Mouse (Mus musculus): ENCODE measurements around the gene Sema7a. TPM values are rescaled to one million over a fixed set of nuclear protein-coding genes. Genes with fewer than 3 reads are reported as not detected.

Gene Sema7a
- total RNA-seq, 4 experiments from 2014 or later: 5.9 to 11.0 (median 7.8) TPM

DNA sequence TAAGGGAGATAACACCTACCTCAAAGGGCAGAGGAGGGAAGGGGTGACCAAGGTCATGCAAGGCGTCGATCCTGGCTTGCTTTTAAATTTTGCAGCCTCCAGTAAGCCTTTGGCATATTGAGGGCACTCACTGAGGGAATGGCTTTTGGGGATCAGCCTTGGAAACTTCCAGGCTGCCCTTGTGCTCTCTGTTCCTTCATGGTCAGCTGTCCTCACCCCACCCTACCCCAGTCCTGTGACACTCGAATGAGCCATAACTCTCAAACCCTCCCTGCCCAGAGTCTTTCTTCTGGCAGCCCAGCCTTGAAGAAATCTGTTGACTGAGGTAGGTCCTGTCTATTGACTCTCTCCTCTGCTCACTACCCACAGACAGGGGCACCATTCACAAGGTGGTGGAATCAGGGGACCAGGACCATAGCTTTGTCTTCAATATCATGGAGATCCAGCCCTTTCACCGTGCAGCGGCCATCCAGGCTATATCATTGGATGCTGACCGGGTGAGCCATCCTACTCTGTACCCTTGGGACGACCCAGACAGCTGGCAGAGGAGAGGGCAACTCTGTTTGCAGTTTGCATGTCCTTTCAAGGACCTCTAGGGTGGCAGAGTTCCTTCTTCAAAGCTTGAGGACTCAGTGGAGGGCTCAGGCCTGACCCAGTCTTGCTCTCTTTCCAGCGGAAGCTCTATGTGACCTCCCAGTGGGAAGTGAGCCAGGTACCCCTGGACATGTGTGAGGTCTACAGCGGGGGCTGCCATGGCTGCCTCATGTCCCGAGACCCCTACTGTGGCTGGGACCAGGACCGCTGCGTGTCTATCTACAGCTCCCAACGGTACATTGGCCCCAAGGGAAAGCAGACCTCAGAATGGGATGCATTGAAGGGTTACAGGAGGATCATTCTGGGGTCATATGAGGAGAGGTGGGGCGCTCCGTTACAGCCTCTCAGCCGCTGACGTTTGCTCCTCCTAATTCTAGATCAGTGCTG lies 20.3 kb downstream of the Sema7a start:
- no peak for DNase-seq (ENCODE audit: low spot score in 2 of 2)

DNA sequence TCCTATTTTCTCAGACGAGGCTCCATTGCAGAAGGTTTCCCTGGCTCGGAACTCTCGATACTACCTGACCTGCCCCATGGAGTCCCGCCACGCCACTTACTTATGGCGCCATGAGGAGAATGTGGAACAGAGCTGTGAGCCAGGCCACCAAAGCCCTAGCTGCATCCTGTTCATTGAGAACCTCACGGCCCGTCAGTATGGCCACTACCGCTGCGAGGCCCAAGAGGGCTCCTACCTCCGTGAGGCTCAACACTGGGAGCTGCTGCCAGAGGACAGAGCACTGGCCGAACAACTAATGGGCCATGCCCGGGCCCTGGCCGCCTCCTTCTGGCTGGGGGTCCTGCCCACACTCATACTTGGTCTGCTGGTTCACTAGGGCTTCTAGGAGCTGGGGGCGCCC lies 21.3 kb downstream of the Sema7a start:
- no peak for DNase-seq (ENCODE audit: low spot score in 2 of 2)

DNA sequence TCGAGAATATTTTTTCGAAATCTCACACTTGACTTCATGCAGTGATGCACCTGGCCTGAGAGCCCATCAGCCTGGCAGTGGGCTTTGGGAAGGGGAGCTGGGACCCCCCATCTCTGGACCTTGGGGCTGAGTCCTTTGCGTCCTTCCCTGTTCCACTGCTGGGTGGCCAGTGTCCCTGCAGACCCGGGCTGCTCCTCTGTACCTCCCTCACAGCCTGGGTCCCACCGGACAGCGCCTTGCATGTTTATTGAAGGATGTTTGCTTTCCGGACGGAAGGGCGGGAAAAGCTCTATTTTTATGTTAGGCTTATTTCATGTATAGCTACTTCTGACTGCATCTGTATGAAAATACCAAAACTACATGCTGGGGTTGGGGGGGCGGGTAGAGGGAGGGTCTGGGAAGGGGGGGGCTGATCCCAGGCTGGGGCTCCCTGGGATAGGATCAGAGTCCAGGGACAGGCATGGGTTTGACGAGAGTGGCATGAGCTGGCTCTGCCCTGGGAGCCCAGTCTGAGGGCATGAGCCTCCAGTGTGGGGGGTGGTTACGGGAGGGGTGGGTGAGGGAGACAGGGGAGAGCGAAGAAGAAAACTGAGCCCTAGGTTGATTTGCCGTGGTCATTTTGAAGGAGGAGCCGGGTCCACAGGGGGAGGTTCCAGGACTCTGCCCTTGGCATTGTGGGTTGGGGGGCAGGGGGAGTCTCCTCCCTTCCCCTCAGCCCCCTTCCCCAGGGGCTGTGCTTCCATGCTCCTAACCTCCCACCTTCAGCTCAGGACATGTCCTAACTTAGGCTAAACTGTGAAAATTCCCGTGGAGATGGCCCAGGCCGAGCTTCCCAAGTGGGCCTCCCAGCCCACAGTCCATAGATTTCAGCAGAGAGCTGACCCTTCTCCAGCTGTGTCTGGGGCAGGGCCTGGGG lies 22.2 kb downstream of the Sema7a start:
- DNase-seq (ENCODE audit: low spot score in 2 of 2): no peak

DNA sequence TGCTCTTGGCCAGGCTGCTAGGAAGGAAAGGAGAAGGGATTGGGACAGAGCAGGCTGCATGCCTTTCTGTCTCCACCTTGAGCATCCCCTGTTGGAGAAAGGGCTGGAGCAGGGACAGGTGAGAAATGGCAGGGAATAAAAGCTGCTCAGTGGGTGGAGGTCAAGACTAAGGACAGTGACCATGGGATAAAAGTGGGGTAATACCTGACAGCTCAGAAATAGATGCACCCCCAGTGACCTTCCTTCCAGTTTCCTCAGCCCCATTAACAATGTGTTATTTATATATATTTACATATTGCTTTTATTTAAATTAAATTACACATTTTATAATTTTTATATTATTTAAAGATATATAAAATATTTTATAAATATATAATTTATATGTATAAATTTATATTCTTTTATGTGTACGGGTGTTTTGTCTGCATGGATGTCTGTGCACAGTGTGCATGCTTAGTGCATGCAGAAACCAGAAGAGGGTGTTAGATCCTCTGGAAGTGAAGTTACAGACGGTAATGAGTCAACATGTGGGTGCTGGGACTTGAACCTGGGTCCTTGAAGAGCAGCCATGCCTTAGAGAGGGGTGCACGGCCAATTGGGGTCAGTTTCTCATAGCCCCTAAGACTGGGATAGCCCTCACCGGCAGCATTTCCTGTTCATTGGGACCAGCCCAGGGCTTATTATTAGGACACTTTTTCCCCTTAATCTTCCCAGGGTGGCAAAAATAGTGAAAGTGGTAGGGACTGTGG lies 23.5 kb downstream of the Sema7a start:
- DNase-seq (ENCODE audit: low spot score in 2 of 2): no peak

DNA sequence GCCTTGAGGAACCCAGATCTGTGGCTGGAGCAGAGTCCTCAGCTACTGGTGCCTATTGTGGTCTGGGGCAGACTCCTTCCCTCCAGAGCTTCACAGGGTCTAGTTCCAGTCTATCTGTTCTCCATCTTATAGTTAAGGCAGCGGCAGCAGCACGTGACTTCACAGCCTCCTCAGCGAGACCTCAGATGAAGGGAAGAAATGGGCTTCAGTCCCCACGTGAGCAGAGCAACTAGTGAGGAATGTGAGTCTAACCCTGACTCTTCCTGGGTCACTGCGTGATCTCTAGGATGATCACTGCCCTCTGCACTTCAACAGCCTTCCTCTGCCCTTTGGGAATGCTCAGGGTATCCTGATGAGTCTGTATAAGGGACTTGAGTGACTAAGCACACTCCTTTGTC lies 24.1 kb downstream of the Sema7a start:
- no peak for DNase-seq (ENCODE audit: low spot score in 2 of 2)

DNA sequence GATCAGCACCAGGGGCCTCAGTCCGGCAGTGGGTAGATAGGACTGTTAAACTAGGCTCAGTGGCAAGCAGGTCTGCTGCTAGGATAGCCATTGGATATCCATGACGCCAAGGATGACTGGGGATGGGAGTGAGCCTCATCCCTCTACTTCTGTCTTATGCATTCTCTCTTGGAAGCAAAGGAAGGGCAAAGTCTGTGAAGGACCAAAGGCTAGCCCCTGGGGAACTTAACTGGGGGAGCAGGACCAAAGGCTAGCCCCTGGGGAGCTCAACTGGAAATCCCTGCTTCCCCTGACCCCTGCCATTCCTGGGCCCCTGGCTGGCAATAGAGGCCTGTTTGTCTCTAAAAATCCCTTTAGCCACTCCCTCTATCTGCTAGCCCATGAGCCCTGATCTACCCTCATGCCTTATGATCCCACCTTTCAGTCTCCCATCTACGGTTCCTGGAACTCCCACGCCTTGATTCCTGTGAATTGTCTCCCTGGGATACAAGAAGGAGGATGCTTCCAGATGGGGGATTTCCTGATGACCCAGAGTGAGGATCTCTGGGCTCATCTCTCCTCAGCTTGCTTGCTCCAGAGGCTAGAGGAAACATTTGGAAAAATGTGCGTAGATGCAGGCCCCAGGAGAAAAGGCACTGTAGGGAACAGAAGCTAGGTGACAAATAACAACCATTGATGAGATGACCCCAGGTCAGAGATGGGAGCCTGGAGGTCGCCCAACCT lies 24.8 kb downstream of the Sema7a start:
- no peak for DNase-seq (ENCODE audit: low spot score in 2 of 2)

DNA sequence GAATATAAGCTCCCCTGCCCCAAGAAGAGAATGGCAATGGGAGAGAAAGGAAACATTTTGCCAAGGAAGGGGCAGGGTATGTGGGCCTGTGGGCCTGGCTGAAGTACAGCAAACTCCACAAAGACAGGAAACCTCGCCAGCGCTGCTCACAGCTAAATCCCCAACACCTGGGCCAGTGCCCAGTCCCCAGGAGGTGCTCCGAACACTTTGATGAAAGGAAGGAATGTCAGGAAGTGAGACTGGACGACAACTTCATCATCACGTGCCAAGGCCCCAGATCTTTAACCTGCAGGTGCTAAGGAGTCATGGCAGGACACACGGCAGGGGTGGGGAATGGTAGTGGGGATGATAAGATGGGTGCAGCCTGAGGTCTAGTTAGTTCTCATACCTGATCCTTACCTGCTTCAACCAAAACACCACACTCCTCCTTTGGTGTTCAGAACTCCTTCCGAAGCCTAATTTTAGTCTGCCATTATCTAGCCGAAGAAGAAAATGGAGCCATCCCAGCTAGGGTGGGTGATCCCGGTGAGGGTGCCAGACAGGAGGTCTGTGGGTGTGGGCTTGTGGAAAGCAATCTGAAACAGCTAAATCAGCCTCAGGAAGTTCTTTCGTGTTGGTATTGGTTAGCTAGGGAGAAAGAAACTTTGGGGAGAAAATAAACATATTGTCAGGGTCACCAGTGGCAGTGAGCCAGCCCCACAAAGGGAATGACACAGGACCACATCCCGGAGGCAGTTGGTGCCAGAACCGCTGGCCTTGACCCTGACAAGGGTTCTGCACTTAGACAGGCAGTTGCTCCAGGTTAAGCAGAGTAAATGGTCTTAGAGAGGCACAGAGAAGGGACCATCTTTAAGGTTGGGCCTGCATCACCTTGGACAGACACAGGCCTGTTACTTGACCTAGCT lies 25.6 kb downstream of the Sema7a start:
- no peak for DNase-seq (ENCODE audit: low spot score in 2 of 2)

DNA sequence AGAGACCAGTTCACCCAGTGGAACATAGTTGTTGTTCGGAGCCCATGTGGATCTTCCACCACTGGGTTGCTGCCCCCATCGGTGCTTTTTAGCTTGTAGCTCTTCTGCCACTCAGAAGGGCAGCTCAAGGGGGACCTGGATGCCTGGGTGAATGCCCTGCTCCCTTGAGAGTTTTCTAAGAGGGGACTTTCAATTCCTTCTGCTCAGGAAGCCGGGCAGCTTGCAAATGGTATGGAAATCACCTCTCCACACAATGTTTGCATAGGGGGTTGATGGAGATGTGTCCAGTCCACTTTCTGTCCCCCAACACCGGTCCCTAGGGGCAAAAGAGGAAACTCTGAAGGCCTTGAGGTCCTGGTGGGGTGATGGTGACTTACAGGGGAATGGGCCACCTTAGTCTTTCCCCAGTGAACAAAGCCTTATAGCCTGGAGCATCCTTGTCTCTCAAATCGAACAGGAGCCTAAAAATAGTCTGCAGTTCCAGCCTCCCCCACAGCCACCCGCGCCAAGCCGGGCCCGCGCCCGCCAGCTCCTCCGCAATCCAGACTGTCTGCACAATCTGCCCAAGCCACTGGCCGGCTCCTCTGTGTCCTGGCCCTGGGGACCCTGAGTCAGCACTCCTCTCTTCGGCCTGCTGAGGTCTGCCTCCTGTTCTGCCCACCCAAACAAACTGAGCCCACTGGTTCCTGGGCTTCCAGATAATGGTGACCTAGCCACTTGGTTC lies 27.5 kb downstream of the Sema7a start:
- DNase-seq (ENCODE audit: low spot score in 2 of 2): peak; percentile 61 to 65

DNA sequence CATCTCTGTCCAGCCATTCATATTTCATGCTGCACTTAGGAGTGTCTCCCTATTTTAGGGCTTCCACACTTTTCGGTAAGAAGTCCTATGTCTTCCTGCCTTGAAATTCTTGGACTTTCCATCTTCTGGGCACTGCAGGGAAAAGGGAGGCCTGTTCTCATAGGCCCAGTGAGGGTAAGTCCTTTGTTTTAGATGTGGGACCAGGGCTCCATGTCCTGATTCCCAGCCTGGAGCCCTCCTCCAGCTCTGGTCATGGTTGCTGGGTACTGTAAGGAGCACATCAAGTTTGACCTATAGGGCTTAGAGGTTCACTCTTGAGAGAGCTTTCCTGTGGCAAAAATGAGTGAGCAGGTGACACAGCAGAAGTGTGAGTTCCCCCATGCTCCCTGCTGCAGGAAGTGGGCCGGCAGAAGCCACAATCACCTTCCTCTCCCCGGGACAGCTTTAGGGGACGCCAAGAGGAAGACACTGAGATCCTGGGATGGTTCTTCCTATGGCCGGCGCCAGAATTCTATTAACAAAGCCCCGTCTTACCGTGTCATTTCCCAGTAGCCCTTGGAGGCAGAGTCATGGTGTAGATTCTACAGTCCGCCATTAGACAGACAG lies 28.4 kb downstream of the Sema7a start:
- DNase-seq (ENCODE audit: low spot score in 2 of 2): no peak

DNA sequence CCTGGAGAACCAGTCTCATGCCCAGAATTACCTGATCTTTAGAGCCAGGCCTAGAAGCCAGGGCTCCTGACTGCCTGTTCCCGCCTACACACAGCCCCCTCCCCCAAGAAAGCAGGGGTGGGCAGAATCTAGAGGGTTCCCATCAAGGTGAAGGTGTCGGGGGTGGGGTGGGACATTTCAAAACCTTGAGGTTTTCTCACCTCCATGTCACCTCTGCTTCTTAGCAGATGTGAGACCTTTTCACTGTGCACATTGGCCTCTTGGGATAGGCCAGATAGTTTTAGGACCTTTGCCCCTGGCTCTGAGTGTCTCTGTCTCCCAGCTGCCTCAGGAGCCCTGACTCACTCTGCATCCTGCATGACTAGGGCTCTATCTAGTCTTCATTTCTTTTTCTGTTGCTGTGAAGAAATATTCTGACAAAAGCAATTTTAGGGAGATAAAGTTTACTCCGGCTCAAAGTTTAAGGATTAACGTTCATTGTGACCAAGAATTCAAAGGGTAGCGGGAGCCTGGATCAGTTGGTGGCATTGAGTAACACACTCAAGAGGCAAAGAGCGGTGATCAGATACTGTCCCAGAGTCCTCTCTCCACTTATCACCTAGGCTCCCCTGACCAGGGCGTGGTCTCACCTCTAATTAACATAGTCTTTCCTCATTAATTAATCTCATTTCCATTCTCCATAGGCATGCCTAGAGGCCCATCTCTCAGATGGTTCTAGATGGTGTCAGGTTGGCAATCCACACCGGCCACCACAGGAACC lies 29.1 kb downstream of the Sema7a start:
- no peak for DNase-seq (ENCODE audit: low spot score in 2 of 2)

DNA sequence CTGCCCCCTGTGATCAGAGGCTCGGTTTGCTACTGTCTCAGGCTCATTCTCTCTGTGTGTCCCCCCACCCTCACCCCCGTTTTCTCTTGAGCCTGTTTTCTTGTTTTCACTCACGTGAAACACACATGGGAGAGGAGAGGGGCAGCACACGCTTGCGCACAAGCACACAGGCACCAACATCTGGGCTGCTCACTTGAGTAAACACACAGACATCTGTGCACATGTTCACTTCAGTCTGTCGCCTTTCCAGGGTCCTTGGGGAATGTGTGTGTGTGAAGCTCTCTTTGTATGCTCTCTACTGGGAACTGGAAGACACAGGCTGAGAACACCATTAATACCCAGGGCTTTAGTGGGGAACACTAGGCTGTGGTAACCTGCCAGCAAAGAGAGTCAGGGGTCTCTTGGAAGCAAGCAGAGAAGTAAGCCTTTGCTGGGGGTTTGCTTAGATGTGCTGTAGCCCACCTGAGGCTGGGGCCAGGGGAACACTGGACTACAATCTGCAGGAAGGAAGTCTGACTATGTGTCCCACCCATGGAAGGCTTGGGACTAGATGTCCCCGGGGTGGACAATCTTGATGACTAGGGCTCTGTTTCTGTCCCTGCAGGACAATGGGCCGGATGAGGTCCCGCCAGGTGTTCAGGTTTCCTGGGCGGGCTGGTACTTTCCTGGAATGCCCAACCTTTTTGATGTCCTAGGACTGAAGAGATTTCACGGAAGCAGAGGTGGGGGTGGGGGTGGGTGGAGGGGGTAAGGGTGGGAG lies 30.0 kb downstream of the Sema7a start:
- DNase-seq (ENCODE audit: low spot score in 2 of 2): no peak

DNA sequence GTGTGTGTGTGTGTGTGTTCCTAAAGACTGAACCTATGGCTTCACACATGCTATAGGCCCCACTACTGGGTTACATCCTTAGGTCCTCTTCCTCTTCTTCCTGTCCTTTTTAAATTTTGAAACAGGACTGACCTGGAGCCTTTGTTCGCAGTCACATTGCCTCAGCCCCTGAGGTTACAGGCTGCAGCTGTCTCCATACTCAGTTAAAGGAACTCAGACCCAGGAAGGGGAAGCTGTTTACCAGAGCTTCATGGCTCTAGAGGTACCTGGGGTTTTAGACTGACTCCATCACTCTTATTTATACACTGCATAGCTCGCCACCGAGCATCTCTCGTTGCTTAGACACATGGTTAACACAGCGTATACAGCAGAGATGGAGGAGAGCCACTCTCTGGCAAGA lies 31.5 kb downstream of the Sema7a start:
- no peak for DNase-seq (ENCODE audit: low spot score in 2 of 2)

DNA sequence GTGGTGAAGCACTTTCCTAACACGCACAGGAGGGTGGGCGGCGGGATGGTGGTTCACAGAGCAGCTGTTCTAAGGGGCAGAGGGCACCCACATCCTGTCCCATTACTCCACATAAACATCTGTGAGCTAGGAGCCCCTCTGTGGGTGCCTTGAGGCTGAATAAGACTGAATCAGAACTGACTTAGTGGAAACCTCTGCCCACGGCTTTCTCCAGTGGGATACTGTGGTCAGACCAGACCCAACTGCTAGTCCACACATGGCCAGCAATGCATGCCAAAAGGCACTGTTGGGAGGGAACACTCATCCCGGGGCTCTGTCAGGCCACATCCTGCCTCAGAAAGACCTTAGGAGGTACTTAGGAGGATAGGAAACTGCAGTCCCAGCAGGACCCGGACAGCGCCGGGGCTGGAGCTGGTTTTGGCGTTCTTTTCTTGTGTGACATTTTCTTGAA lies 32.3 kb downstream of the Sema7a start:
- DNase-seq (ENCODE audit: low spot score in 2 of 2): no peak

DNA sequence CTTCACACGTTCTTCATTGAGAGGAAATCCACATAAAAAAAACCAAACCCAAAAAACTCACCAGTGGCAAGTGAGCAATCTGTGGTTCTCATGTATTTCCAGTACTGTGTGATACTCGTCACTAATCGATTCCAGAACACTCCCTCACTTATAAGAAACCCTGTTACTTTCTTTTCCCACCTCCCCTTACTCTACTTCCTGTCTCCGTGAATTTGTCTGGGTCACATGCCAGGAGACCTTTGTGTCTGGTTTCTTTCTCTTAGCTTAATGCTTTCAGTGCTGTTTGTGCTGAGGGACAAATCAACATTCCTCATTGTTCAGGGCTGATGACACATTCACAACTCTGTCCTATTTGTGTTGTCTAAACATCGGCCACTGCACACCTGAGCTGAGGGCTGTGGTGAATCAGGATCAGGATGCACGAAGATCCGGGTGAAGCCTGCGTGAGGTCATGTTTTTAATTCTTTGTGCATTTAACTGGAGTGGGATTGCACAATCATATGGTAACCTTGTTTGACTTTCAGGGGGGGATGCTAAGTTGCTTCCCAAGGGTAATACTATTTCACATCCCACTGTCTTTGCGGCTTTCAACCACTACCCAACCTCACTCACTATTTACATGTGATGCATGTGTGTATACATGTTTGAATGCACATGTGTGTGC lies 33.0 kb downstream of the Sema7a start:
- no peak for DNase-seq (ENCODE audit: low spot score in 2 of 2)

DNA sequence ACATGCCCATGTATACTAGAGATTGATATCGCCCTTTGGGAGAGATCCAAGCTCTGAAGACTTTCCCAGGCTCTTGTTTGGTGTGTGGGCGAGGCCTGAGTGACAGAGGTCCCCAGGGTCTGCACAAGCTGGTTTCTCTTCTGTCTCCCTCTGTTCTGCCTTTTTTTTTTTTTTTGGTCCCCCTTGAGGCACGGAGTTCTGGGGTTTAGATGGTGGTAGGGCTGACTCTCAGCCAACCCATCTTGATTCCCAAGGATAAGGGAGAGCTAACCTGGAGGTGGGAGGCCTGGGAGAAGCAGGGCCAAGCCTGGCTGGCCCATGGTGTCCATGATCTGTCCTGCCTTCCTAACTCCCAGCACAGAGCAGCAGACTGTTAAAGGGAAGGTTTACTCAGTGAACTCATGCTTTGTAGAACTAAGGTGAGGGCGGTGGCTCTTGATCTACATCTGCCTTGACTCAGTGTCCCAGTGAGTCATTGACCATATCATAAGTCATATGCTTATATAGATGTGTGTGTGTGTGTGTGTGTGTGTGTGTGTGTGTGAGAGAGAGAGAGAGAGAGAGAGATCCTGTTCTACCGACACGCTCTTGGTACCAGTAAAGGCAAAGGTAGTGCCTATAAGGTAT lies 33.6 kb downstream of the Sema7a start:
- no peak for DNase-seq (ENCODE audit: low spot score in 2 of 2)

DNA sequence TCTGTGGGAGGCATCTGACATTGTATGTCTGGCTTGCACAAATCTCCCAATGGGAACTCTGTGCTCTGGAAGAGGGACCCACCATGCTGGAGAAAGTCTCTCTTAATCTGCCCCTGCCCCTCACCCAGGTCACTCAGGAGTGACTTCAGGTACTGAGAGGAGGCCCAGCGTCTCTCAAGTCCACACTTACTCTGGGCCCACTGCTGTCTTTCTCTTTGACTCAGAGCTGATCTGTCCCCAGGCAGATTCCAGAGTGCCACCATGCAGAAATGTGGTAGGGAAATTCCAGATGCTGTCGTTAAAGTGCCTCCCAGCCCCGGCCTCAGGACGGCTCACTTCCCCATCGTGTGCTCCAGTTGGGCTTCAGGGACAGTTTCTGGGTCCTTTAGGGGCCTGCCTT lies 34.3 kb downstream of the Sema7a start:
- no peak for DNase-seq (ENCODE audit: low spot score in 2 of 2)

All from gastrocnemius, adult 8-10 months (tissue).